Mouse (Mus musculus): ENCODE results near the gene Trpm3. TPM values are rescaled to one million over a fixed set of nuclear protein-coding genes. Genes with fewer than 3 reads are reported as not detected.

Gene Trpm3
- under 1 TPM in 1 of 2 experiments, not detected in 1; 0.28 TPM for polyA plus RNA-seq (2017; shearing (Covaris generic))

DNA sequence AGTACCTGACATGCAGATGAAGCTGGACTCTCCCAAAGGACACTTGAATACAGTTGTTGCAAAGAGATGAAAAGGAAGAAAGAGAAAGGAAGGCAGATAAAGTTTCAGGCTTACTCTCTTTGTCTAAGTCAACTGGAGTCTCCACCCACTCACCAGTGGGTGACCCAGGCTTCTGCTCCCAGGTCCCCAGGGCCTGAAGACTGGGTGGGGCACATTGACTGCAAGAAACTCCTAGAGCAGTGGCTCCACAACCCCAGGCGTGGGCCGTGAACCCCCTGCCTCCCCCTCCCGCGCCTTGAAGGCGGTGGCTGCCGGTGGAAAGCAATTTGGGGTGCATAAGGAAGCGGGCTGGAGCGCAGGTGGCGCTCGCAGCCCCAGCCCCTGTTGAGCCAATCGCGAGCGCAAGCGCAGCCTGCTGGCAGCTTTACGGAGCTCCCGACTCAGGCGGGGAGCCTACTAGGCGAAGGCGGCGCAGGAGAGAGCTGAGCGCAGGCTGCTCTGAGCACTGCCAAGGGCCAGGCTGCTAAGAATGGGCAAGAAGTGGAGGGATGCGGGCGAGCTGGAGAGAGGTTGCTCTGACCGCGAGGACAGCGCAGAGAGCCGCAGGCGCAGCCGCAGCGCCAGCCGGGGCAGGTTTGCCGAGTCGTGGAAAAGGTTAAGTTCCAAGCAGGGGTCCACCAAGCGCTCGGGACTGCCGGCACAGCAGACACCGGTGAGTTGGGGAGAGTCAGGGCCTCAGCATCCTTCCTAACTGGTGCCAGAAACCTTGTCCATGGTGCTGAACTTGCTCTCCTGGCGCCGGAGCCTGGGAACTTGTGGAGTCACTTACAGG, at the start of gene Trpm3:
Gene Trpm3, plus strand, starts transcription at position 457 of the 832 bp plus-strand sequence.
- no peak for ATAC-seq

DNA sequence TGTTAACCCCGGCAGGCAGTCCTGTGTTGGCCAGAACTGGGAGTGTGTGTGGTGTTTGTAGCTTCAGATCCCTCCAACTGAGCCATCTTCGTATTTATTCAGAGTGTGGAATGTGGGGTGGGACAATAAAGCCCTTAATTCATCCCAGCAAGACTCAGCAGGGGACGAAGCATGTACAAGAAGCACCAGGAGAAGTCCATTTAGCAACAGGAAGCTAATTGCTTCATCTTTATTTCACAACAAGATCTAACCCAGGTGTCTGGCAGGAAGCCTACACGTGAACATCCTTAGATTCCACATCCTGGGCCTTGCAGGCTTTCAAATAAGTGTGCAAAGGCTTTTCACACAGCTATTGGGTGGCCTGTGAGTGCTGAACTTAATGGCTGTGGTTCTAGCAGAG, 38.3 kb upstream of the Trpm3 start:
- no peak for ATAC-seq

DNA sequence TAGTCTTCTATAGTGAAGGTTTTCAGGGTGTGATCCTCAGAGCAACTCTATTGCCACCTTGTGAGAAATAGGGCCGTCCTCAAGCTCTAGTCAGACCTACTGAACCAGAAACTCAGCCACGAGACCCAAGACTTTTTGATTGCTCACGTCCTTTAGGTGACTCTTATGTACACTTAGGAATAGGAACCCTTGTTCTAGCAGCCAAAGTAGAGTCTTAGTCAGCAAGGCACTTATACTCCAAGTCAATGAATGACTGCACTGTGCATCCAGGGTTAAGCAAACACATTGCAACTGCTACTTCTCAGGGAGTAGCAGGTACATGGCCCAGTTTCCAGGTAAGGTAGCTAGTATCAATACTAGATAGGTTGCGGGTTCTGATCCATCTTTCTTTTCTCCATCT, 35.0 kb upstream of the Trpm3 start:
- ATAC-seq: no peak

DNA sequence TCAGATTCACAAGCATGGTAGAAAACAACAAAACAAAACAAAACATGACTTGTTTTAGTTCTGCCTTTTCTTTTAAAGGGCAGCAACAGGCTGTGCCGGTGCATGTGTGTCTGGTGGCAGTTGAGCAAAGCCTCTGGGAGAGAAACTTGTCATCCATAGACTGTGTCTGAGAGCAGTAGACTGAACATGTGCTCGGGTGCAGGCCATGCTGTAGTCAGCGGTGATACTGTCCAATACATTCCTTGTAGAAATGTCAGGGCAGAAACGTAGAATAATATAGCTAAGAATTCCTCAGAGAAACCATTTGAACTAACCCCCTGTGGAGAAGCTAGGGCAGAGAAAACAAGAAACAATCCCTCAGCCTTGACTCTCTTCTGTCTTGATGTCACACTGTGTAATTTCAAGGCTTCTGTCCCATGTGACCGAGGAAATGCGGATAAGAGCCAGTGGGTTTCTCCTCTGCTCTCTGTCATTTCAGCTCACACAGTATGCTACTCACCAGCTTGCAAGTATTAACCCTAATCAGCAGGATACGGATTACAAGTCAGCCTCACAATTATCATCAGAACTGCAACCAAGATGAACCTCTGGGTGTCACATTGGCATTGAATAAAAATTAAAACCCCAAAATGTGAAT, 33.9 kb upstream of the Trpm3 start:
- ATAC-seq: no peak

DNA sequence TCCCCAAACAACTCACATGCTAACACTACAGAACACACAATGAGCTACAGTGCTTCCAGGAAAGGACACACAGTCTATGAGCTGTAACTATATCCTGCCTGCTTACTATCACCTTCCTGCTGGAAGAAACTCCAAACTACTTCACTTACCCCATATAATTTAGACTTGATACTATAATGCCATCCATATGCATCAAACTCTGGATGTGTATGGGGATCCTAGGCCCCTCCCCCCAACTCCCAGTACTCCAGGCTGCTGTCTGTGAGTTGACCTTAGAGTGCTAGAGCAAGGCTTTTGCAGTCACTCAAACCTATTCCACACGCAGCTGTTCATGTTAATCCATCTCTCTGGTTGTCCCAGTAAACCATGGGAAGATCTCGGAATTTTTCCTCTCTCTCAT, 33.2 kb upstream of the Trpm3 start:
- no peak for ATAC-seq

DNA sequence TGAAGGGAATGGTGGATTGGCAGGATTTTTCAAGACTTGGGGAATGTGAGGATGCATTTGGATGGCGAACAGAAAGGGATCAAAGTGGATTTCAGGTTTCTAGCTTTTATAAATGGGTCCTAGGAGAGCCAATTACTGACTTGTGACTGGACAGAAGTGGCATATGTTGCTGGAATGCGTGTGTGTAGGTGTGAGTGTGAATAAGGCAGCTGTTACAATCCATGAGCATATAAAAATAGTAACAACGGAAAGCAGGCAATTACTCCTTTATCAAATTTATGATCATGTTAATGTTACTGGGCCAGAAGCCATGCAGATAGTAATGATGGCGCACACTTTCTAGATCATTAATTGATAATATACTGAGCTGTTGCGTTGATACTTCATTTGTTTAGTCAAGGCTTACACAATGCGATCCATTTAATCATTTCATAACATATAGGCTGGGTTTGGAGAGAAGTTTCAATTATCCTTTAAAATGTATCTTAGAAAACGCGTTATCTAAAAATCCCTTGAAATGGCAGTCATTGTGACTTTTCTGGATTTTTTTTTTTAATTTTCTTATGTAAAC, 29.9 kb upstream of the Trpm3 start:
- ATAC-seq: no peak

DNA sequence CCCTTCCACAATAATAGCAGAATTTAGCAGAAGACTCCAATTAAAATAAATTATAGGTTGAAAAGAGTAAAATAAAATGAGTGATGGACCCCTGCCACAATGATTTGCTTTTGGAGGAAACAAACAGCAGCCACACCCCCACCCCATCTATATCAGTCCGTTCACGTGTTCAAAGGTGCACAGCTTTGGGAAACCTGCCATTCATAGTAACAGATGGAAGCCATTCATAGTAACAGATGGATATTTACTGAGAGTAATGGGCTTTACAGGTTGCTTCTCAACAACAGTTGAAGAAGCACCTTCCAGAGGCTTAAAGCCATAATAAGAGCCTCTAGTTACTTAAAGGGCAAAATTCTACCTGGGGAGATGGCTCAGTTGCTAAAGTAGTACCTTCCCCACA, 17.9 kb upstream of the Trpm3 start:
- ATAC-seq: no peak

DNA sequence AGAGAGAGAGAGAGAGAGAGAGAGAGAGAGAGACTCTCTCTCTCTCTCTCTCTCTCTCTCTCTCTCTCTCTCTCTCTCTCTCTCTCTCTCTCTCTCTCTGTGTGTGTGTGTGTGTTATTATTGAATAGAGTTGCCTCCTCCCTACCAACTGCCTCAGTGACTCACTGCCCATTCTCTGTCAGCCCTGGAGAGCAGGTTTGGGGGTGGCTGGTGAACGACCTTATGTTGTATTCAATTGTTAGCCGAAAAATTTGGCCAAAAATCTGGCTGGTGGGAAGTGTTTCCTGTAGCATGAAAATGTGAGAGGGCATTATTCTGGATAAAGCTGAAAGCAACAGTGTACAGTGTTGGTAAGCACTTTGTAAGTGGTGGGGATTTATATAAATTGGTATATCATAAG, 17.2 kb upstream of the Trpm3 start:
- ATAC-seq: no peak

DNA sequence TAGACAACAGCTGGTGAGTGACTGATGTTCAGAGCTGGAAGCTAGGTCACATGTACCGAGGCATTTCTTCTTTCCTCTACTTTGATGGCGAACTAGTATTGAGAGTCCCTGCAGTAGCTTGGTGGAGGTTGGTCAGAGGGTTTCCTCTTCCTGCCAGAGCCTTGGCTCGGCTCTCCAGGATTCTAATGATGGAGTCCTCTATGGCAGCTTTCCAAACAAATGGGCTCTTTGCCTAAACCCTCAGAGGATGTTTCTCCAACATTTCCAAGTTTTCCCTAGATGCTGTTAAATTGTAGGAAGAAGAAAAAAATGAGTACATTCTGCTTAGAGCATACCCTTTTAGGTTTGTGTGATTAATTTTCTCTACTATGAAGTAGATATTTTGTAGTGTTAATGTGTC, 6.2 kb upstream of the Trpm3 start:
- ATAC-seq: no peak

DNA sequence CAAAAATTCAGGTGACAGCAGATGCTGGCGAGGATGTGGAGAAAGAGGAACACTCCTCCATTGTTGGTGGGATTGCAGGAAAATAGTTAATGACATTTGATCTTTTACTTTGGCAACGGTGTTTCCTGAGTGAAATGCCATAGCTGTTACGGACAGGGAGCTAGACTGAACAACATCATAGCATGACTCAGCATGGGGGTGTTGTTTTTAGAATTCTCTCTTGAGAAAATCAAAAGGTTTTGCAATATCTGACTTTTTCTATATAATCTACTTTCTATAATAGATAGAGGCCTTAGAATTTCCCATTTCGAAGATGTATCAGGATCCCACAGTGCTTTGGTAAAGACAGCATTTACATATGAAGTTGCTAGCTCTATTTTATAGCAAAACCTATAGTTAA, 39.7 kb downstream of the Trpm3 start:
- ATAC-seq: no peak

DNA sequence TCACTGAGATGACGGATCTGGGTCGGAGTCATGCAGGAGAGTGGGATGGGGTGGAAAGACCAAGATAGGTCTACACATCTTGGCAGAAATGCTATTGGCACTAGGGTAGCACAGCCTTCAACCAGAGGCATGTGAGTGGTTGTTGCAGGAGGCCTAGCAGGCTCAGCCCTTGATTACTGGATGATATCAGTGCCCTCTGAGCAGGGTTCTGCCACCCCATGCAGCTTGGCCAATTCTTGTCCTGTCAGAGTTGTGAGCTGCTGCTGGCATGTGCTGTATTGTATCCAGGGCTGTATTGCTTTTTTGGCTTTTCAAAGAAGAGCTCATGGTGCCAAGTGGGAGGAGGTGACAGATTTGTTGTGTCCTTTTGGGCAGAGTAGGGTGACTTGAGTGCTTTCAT, 40.2 kb downstream of the Trpm3 start:
- ATAC-seq: no peak

DNA sequence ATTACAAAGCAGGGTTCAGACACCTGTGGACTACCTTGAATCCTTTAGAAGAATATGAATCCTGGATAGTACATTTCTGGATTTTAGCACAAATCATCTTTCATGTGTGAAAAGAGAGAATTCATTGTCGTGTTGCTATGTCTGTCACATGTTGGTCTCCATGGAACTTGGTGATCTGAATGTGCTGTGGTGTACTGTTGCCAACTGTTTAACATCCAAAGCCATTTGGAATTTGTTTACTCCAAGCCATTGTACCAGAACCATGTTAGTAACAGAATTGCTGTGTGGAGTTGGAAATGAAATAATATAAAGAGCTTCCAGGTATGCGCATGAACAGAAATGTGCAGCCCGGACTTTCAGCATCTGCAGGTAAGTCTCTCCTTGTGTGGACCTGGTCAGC, 41.3 kb downstream of the Trpm3 start:
- no peak for ATAC-seq

DNA sequence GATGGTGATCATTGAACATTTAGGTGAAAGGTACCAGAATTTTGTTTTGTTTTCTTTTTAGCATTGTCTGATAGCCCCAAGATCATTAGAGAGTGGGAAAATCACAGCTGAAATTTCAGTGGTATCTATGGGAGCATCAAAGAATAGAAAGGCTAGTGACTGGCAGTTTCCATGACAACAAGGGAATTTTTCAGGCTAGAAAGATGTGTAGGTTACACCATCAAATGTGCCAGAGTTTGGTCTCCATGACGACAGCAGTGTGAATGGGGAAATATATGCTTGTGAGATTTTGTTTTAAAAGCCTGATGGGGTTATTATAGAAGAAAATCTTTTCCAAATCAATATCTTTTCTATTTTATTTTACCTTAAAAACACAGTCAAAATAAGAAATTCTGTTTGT, 50.9 kb downstream of the Trpm3 start:
- ATAC-seq: no peak

DNA sequence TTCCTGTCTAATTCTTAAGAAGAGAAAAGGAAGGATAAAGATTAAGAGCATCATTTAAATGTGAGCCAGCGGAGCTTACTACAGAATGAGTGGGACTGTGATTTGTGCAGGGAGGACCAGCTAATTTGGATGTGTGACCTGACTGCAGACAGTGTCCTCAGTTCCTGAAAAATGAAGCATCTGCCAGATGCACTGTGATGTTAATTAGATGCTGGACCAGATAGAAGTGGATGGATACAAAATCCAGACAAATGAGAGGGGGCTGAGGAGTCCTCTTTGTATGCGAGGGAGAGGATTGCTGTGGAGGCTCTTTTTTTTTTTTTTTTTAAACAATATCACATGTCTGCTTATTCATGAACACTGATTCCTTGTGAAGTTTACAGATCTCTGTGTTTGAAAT, 83.7 kb downstream of the Trpm3 start:
- ATAC-seq: no peak

DNA sequence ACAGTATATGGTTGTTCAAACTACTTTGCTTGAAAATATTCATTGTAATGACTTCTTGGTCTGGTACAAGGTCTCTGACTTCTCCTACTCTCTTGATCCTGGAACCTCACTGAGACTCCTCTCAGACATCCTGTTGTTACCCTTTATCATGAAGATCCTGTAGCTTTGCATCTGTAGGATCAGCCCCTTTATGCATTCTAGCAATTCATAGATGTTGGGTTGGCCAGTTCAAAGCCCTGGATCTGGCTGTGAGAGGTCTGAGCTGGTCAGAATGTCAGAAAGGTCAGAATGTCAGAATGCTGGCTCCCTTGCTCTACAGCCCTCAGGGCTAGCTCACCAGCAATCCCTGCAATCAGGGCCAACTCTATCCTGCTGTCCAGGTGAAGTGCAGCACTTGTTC, 95.3 kb downstream of the Trpm3 start:
- no peak for ATAC-seq

DNA sequence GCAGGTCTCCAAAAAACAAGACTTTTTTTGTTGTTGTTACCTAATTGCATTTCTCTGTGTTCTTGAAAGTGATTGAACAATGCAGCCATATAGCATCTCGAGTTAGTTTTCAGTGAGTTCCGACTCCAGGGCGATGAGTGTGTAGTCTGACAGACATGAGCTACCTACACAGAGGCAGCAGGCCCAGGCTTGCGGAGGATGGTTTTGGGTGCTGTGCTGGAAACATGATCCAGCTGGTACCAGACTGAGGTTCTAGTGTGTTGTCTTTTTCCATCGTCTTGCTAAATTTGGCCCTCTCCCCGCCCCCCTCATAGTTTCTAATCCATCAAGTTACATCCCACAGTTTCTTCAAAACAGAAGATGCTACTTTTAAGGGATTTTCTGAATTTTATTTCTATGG, 110.2 kb downstream of the Trpm3 start:
- no peak for ATAC-seq

DNA sequence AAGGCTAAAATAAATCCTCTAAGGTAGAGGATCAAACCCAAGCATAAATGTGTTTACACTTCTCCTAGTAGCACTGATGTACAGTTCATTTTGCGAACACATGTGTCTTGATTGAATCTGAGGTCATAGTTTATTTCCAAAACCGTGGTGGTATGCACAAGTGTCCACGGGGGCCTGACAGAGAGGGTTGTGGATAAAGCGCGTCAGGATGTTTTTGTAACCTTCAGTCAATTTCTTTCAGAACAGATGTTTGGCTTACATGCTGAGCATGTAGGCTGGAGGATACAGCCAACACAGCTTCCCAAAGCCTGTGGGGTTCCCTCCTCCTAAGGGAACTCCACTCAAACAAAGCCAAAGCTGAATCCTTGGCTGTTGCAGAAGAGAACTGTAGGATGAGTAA, 134.1 kb downstream of the Trpm3 start:
- ATAC-seq: no peak

DNA sequence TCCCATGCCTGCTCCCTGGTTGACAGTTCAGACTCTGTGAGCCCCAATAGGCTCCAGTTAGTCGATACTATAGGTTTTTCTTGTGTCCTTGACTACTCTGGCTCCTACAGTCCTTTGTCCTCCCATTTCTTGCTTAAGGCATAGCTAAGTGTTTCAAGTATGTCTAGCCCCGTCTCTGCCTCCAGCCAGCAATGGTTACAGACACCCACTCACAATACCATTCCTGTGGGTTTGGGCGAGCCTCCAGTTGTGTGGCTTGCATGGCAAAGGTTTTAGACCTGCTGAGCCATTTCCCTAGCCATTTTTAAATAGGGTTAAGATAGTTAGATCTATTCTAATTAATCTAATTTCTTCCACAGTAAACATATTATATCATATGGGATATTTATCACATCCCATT, 145.8 kb downstream of the Trpm3 start:
- ATAC-seq: no peak

DNA sequence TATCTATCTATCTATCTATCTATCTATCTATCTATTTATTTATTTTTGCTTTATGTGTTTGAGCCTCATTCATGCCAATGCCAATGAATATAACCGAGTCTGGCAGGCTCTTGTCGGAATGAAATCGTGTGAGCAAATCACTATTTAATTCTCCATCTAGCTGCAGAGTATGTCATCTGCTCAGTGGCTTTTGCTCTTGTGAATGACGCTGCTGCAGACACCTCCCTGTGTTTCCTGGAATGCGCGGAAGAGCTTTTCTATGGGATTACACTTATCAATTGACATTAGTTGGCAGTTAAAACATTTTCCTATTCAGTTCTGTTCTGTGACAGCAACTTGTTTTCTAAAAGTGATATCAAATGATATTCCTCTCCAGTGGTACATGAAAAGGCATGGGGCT, 153.8 kb downstream of the Trpm3 start:
- no peak for ATAC-seq

DNA sequence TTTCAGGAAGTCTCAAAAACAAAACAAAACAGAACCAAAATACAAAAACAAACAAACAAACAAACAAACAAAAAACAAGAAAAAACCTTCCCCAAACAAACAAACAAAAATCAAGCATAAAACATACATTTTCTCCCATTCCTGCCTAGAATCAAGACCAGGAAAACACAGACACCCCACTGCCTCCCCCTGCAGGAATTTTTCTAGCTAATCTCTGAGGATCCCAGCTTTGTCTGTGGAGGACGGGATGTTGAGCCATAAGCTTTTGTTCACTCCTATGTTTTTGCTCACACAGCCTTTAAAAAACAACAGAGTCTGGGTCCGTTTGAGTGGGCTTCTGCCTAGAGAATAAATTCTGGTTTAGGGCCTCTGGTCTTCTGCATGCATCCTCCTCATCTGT, 162.1 kb downstream of the Trpm3 start:
- no peak for ATAC-seq

DNA sequence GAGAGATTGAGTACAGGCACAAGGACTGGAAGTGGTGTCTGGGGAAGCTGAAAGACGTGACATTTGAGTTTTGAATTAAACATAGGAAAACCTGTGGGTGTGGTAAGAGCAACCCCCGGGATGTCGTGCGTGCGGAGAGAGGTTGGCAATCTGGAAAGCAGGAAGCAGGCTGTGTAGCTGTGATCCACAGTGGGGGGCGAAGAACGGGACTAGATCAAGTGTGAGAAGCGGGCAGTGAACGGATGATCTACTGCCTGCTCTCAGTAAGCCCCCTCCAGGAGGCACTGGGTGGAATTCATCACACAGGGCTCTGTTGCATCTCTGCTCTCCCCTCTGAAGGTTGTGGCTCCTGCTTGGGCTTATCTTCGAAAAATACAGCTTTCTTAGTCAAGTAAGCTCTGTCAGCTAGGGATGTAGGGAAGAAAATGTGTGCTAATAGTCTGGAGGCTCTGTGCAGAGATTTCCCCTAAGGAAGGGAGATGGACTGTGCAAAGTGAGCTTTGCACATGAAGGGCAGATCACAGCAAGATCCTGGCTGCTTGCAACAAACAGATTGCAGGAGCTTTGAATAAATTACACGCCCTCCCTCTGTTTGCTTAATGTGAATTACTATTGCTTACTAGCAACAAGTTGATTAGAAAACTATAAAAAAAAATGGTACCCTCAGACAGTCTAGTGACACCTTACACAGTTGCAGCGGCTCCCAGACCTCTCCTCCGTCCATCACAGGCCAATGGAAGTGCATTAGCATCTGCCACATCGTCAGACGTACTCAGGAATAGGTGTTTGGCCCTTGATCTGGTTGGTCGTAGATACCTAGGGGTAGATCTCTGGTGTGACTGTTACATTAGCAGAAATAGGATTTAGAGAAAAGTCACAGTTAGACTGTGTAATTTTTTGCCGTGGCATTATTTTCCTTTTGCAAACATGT, 164.4 kb downstream of the Trpm3 start:
- ATAC-seq: no peak

DNA sequence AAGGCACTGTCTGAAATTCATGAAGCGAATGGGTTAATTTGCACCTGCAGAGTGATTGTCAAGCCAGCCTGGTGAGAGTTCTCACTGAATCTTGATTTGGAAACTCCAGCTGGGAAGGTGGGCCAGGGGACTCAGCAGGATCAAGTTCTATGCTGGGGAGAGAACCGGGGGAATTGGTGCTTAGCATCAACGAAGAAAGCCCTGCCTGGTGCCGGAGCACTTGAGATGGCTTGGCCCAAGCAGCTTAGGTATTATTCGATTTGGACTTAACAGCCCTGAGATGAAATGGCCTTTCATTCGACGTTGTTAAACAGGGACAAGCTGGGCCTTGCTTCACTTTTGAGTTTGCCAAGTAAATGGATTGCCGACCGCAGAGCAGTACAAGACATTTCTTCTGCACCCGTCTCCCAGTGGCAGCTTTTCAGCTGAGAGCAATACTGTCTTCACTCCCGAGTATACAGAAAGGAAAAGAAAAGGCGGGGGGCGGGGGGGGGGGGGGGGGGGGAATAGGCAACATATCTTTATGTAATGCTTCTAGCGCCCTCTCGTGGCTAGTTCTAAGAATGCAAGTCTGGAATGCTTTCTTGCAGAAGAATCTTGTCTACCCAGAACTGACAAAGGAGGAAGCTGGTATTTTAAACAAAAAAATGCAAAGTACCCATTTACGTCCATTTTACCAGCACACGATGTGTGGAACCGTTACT, 165.3 kb downstream of the Trpm3 start:
- ATAC-seq: no peak

Data from CD4-positive, CD25-positive, alpha-beta regulatory T cell, adult 4 months (primary cell).